Mouse (Mus musculus) spleen, postnatal 10 days (tissue): ENCODE measurements around the gene Pigh.

Experiments
- DNase-seq, 2 experiments: peaks; one replicate each; pipeline ENCODE4 v3.0.0; 2021 to 2022; ENCODE audit warnings: low spot score in 2 of 2

Pigh gene

DNA sequence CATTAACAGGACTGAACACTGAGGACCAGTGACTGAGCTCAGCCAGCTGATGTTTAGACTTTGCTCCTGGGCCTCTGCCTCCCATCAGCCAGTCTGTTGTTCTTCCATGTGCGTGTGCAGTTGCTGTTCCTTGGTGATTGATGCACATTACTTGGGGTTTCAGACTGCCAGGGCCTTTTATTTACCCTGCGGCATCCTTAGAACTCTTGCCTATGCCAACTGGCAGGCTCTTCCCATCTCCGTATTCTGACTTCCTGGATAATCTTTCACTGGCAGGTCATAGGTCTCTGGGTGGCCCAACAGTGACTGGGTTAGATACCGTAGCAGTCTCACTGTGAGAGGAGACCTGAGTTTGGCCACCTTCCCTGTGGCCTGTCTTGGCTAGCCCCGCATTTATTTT lies 21.9 kb downstream of the Pigh start:
- DNase-seq: no peak

DNA sequence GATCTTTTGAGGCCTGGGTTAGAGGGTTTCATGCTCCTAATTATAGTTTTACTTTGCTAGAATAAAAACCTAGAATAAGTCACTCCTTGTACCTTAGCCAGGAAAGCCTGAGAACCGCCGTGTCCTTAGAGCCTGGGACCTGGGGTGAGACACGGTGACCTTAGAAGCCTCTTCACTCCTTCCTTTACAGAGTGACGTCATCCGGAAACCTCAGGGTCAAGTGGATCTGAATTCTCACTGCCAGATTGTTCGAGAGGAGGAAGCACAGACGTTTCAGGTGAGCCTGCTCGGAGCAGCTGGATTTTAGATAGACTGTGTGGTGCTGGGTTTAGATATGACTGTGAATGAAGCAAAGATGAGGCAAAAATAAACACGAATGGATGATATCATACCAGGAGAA lies 23.0 kb downstream of the Pigh start:
- no peak for DNase-seq

DNA sequence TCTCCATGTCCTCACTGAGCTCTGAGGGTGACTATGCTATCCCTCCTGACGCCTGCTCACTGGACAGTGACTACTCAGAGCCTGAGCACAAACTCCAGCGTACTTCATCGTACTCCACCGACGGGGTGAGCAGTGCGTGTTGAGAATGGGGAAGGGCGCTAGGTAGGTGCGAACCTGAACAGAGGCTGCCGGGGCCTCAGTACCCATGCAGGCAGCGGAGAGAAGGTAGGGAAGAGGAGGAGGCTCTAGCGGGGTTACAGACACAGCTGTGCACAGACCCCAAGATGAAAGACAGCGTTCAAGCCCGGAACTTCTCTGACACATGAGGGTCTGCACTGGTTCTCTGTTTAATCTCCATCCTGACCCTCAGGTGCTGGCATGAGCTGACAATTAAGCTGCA lies 25.0 kb downstream of the Pigh start:
- DNase-seq: no peak

DNA sequence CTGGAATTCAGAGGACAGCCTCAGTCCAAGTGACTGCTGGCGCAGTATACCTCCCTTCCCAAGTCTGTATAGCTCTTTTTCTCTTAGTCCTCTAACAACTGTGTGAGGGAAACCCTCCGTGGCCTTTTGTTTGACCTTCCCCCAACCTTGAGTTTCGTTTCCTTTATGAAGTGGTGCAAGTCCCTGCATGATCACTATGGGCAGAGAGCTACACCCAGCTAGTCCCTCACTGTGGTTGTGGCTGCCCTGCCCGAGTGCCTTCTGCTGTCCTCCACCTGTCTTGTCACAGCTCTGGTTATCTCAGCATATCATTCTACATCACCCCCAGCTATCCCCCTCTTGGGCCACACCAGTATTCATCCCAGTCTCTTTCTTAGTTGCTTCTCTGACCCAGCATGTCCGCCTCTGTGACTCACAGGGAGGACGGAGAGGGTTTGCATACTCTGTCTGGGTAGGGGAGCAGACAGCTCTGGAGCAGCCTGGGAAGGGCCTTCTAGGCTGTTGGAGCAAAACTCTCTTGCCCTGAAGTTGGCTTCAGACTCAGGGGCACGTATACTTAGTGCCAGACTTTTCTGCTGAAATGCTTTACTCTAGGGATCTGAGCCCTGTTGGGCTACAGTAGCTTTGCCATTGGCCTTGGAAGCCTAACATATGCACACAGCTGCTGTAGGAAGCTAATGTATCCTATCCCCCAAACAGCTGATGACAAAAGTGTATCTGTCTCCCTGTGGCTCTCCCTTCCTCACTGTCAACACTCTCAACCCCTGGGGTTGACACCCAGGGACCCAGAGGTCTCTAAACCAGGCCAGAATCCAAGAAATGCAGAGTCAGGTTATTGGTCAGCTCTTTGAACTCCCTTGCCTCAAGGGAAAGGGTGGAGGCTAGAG lies 28.4 kb downstream of the Pigh start:
- peak in 1 of 2 experiments; percentile 35 for DNase-seq

DNA sequence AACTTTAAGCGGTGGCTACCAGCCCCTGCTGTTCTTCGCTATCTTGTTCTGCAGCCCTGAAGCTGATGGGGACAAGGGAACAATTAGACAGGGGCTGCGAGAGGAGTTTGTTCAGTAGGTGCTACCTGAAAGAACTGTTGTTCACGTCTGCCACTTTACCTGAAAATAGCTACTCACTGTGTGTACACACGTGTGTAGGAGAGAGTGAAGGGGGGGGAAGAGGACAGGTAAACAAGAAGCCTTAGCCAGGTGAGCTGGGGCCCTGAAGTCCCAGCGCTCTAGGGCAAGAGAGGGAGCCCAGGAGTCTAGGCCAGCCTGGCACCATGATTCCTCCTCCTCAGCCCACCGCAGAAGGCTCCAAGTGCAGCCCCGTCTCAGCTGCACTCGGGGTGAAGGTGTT lies 29.3 kb downstream of the Pigh start:
- DNase-seq: no peak

DNA sequence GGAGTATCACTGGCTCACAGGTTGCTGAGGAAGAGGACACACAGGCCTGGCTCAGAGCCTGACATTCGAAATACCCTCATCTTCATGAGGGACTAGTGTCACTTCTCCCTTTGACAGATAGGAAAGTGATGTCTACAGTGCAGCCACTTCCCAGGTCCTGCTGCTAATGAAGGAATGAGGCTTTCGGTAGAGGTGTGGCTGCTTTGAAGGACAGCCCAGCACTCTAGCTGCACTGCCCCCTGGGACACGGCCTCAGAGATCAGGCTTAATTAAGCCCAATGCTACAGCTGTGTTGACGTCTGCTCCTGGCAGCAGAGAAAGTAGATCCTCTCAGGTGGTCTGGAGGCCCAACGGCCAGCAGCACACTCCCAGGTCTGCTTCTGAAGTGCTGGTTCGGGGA lies 29.9 kb downstream of the Pigh start:
- DNase-seq: no peak

DNA sequence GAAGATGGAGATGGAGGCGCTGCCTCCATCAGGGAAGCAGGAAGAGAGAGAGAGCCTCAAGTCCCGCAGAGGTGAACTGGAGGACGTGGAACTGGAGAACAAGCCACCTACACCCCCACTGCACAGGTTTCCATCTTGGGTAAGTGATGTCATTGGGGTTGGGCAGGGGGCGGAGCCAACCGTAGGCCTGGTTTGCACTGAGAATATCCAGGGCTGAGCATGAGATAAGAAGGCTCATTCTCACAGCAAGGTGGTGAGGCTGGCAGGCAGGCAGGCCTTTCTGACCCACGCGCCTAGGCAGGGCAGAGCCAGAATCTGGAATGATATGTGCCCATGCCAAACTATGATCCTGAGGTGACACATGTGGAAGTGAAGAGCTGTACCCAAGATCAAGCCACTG lies 34.2 kb downstream of the Pigh start:
- peak in 1 of 2 experiments; percentile 36 for DNase-seq

DNA sequence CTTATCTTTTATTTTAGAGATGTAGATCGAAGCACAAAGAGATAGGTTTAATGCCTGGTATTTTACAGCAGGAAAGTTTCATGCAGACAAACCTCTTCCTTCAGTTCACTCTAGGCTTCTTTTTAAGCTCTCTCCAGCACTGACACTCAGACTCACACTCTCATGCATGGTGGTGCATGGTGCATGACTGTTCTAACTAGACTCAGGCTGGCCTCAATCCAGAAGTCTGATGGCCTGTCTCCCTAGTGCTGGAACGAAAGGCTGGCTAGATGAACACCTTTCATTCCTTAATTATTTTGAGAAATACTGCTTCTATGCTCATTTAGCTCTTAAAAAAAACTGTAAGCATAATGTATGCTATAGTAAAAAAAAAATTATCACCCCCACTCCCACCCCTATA lies 37.4 kb downstream of the Pigh start:
- DNase-seq: no peak

DNA sequence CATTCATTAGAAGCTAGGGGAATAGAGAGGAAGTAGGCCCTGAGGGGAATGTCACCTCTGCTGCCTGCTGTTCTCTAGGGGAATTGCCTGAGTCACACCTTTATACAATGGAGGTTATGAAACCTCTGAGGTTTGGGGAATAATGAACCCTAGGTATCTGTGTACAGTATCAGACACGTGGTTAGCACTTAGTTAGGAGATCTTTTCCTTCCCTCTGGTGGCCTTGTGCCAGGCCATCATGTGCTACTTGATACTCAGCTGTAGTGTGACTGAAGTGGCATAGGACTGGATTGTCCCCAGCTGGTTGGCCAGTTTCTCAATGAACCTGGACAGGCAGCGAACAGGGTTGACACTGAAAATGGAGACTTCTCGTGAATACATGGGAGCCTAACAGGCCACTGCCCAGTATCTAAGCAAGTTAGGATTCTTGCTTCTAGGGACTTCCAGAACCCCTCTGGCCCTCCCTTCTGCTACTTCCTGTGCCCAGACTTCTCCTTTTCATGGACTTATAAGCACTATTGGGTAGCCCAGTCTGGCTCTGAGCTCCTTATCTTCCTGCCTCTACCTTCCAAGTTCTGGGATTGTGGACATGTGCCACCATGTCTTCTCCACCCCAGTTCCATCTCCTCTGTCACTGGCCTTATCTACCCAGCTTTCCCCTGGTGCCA lies 38.8 kb downstream of the Pigh start:
- DNase-seq: no peak

DNA sequence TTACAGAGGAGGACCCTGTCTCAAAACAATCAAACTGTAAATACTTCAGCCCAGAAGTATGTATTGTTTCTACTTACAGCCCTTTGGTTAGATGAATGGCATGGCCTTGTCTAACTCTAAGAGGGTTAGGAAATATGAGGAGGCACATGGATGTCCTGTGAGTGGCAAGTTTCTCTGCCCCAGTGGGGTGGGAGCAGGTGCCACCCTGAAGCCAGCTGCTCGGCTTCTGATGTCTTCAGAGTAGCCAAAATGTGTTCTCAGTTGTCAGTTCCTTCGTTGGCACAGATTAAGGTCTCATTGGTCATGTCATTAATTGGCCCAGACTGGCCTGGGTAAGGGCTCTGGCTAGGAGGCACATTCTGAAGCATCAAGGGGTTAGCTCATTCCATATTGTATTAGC lies 39.6 kb downstream of the Pigh start:
- no peak for DNase-seq

DNA sequence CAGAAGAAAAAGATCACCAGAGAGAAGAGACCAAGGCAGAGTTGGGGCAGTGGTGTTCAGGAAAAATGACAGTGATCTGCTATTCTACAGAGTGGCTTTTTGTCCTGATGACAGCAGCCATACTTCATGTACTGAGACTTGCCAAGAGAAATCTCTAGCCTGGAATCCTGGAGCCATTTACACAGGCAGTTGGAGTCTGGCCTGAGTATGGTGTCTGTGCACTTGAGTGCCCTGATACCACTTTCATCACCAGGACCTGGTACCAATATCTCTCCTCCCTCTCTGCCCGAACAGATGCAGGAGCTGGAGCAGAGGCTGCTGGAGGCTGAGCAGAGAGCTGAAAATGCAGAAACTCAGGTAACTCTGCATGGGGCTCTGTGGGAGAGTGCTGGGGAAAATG lies 40.6 kb downstream of the Pigh start:
- DNase-seq: no peak

DNA sequence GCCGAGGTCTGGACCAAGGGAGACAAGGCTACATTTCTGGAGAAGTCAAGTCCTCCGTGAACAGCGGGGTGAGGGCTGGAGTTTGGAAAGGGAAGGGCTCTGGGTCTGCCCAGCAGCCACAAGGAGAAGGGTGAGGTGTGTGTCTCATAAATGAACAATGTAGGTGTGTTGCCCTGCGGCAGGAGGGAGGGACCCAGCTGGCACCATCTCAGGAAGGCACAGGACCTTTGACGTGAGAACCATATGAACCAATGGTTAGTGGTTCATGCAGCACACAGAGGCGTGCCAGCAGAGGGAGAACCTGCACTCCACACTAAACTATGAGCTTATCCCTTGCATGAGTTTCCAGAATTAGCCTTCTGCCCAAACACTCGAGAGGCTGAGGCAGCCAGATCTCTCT lies 42.2 kb downstream of the Pigh start:
- DNase-seq: no peak

DNA sequence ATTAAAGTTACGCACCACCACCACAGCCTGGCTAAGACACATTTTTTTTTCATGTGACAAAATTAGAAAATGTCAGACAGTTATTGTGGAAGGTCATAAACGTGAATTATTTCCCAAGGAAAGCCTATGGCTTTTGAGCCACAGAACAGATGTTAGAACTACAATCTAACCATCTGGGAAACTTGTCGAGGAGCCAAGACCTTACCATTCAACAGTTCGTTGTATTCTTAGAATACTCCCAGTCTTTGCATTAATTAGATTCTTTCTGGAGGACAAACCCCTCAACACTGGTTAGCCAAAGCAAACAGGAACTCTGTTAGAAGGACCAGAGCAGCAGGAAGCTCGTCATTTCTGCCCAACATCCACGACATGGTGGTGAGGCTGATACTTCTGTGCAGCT lies 43.3 kb downstream of the Pigh start:
- no peak for DNase-seq

DNA sequence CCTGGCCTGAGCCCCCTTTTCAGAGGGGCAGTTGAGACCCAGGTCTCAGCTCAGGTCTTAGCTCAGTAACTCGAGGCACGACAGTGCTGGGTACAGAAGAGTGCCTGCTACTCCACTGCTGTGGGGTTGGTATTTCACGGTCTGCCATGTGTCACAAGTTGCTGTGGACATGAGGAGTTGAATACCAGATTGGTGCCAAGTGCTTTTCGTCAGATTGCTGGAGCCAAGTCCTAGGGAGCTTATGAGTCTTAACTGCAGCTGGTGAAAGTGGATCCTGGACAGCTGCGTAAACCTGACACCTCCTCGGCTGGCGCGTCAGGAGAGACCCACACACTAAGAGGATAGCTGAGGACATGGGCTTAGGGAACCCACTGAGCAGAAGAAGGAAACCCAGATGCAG lies 44.8 kb downstream of the Pigh start:
- DNase-seq: no peak

DNA sequence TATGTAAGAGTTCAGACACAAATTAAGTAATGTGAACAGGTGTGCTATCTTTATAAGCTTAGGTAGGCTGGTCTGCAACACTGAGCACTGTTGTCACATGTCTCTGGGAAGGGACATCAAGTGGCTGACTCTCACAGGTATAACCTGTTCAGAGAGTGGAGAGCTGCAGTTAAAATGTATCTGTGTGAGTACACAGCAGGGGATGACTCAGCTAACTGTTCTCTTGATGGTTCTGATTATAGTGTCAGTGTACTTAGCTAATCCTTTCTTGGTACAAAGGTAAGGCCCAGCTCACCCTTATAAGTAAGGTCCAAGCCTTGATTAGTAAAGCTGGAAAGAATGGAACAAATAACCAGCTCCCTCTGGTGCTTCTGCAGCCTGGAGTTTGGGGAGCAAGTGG lies 48.0 kb downstream of the Pigh start:
- DNase-seq: no peak

DNA sequence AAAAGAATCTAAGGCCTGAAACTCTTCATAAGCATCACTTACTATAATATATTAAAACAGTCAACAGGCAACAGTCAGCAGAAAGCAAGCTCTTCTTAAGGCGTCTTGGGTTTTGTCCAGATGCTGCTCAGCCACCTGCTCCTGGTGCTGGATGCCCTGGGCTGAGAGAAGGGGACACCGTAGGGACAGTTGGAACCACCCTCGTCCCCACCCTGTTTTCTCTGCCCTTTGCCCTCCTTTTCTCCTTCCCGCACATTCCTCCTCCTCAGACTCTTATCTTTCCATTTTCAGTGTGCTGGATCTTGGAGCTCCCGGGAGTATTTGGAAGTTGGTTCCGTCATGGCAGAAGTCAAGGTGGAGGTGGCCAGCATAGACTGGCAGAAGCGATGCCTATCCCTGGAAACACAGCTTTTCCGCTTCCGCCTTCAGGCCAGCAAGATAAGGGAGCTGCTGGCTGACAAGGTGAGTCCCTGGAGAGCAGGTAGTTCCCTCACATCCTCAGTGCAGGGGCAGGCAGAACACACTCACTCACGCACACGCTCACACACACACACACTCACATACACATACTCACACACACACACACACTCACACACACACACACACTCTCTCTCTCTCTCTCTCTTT lies 49.1 kb downstream of the Pigh start:
- no peak for DNase-seq

DNA sequence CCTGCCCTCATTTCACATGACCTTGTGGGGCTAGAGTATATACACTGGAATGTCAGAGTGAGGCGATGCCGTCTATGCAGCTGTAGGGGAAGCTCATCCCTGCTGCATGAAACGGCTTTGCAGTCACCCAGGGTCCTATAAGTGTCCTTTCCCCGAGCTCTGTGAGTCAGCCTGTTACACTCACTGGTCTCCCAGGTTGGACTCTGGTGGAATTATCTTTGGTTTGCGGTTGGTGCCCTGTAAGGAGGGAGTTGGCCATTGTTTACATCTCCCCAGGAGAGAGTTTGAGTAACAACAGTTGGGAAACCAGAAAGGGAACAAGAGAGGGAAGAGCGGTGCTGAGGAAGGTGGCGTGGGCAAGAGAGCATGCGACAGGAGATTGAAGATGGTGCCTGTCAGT lies 49.7 kb downstream of the Pigh start:
- DNase-seq: no peak

DNA sequence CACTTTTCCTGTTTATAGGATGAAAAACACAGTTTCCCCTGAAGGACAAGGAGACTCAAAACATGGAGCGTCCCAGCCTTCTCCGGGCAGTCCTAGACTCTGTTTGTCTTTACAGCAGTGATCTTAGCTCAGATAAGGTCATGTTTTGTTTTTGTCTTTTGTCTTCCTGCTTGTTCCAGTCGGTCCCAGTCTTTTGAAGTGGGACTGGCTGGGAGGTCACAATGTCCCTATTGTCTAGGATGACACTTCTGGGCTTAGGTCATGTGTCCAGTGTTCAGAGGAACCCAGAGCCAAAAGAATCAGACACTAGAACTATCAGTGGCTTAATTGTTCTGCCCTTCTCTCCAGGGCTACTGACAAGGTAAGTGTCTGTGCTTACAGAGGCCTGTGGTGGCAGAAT lies 54.1 kb downstream of the Pigh start:
- no peak for DNase-seq

DNA sequence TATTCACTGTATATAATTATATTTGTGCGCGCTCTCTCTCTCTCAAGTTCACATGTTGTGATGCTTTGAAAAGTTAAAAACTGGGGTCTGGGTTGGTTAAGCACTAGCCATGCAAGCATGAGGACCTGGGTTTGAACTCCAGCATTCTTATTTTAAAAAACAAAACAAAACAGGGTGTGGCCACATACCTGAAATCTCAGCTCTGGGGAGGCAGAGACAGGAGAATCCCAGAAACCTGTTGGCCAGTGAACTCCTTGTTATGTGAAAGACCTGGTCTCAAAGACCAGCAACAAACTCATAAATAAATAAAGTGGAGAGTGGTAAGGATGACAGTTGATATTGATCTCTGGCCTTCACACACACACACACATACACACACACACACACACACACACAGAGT lies 55.1 kb downstream of the Pigh start:
- DNase-seq: no peak
